Mouse (Mus musculus) lung, adult 18-20 months (tissue): ENCODE data around the gene Zdhhc19.
A peak's percentile ranks its signal among the peaks of the same experiment; 100 is the strongest.

Experiments
- DNase-seq, 2 experiments: peaks; one replicate each; pipeline ENCODE4 v3.0.0; 2022; ENCODE audit warnings: mixed read lengths in 2 of 2

The Zdhhc19 gene

DNA sequence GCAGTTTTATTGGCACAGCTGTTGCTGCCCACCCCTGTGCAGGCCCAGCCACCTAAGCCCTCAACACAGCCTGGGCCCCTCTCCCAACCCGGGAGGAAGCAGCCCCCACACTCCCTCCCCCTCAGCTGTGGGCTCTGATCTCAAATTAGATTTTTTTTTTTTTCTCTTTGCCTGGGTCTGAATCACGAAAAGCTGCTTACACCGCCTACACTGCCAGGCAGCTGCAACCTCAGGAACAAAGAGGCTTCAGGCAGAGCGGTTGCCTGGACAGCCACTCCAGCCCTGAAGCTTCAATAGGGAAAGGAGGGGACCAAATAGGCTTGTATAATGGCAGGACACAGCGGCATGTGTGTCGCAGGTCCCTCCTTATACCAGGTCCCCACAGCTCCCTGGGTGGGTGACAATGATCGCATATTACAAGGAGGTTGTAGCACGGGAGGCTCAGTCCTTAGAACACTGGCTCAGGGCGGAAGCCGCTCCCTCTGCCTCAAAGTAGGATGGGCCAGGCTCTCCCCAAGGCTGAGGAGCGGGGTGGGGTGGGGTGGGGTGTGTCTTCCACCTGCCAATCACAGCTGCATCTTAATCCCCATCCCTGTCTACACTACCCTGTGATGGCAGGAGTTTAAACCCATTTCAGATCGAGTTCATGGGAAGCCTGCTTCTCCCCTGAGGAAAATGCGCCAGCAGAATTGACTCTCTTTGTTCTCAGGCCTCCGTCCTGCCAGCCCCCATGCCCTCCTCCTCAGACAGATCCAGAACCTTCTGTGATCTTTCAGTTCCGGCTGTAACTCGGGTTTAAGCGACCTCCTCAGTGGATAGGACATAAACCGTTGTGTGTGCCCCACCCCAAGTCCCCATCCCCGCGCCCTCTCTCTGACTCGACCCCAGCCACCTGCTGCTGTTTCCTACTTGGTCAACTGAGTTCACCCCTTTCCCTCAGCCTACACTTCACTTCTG, 20.2 kb downstream of the Zdhhc19 start:
- no peak for DNase-seq

DNA sequence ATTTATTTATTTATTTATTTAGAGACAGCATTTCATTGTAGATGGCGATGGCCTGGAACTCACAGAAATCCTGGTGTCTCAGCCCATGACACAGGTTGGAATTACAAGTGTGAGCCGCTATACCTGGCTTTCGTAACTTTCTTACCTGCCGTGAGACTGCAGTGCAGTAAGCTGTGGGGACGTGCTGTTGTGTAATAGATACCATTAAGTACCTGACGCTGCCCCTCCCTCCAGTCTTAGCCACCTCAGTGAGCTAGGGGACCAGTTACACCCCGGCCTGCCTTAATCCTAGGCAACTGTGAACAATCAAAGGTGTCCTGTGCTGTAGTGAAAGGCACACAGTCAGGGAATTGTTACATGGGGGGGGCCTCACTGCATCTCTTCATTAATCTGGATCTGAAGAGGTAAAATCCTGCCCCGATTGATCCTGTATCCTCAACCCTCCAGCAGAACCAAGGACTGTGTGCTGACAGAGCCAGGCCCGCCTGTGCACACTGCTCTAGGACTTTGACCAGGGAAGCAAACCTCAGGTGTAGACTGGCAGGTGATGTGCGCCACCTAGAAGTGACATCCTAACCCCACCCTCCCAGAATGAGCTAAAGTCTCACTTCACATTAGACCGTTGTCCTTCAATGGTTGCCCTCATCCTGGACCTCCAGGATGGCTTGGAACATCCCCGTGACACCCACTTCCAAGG, 21.9 kb downstream of the Zdhhc19 start:
- DNase-seq, result peak; percentile 32 to 55

DNA sequence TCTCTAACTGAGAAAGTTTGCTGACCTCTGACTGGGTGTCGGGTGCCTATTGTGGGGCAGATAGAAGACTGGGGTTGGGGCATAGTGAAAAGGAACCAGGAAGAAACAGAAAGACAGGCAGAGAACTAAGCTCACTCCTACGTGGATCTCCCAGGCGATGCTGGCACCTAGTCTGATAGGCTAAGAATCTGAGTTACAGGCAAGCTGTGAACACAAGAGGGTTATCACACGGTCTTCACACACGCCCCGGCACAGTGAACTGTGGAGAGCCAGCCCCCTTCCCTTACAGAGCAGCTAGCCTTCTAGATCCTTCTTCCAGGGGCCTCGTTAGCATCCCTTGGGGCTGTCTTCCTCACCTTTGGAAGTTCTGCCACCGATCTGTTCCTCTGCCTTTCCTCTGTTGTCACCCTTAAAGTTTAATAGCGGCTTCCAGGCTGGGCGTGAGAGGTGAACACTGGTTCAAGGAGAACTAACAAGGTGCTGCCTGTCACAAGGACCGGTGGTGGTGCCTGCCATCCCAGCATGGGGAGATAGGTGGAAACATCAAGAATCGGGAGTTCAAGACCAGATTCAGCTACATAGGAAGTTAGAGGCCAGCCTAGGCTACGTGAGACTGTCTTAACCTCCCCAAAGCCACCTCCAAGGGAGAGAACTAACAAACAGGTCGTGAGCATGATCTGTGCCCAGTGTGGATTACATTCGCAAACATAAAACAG, 23.7 kb downstream of the Zdhhc19 start:
- DNase-seq, result no peak

DNA sequence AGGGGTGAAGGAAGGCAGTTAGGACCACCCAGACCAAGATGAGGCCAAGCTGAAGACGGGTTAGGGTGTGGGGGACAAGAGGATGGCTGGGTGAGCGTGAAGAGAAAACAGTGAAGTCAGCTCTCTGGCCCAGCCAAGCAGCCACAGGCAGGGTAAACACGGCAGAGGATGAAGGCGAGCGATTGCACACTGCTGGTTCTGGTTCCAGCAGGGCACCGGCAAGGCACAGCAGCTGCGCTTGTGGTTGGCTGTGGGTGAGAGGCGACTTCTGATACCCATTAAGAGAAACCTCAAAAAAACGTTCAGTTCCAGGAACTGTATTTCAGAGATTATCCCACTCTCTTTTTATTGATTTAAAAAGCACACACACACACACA, 24.3 kb downstream of the Zdhhc19 start:
- peak in 1 of 2 experiments; percentile 31 for DNase-seq

DNA sequence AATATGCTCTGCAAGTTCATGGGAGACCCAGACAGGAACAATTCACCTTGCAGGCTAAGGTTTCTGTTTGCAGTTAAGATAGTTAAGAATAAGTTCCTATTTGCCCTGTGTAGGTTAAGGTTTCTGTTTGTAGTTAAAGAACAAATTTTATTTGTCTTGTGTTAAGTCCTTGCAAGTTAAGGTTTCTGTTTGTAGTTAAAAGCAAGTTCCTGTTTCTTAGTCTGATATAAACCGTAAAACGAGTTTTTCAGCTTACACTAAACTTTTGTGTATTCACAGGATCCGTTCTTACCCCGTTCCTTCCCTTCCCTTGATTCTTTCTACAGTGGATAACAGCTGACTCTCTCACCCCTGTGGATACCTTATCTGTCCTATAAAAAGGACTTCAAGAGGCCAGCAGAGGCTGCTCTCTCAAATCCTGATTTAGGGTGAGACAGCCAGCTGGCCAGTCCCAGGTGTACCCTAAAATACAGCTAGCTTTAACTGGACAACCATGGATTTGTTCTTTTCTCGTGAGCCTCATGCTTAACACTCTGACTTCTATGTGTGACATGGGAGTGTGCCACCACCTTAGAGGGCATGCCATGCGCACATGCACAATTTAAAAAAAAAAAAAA, 26.6 kb downstream of the Zdhhc19 start:
- no peak for DNase-seq

DNA sequence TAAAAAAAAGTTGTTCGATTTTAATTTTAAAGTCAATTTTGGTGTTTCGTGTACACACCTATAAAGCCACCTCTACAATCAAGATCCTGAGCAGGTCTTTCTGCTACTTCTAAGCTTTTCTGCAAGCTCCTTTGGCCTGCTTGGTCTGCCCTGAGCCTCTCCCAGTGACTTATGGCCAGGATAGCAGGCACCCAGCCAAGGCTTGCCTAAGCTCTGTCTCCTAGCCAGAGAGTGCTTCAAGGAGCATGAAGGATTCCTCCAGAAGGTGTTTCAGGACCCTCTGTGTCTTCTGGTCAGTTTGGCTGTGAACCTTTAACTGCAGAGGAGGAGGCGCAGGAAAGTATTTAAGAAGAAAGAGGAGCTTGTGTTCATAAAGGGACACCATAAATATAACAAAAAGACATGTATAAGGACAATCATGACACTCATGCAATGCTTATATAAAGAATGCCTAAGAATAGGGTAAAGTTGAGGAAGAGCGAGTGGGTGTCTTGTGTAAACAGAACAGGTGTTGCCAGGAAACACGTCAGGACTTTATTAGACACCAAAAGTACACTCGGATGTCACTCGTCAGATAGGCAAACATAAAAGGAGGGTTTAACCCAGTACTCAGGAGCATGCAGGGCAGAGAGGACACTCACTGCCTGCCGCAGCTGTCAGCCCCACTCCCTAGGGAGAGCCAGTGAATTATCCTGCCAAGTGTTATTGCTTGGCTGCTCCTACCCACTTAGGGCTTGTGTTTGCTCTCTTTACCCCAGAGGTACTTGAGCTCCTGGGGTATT, 27.6 kb downstream of the Zdhhc19 start:
- peak; percentile 62 to 74 for DNase-seq

DNA sequence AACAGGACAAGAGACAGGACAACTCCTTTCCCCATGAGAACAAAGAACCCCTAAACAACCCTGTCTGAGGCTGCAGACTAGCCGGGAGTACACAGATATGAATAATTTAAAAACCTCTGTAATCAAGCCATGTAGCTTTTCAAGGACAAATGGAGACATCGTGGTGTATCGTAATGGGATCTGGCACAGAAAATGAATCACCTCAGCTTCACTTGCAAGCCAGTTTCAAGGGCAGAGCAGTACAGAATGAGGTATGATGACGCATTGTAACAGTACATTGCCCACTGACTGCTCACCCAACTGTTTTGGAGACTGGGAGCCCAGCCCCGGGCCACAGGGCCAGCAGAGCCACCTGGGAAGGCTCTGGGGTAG, 28.2 kb downstream of the Zdhhc19 start:
- DNase-seq, result no peak

DNA sequence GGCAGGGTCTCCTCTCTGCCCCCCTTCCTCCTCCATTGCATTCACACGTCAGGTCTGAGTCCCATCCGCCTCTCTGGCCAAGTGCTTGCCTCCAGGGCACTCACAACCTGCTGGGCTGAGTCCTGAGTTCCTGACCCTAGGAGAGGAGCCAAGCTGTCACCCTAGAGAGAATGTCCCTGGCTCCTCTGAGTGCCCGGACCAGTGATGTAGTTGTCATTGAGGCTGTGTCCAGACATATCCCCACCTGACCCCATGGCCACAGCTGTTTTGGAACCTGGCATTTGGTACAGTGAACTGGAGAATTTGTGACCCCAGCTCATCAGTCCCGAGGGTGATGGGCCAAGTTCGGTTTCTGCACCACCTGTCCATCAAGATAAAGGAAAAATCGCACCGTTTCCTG, 30.8 kb downstream of the Zdhhc19 start:
- DNase-seq, result no peak

DNA sequence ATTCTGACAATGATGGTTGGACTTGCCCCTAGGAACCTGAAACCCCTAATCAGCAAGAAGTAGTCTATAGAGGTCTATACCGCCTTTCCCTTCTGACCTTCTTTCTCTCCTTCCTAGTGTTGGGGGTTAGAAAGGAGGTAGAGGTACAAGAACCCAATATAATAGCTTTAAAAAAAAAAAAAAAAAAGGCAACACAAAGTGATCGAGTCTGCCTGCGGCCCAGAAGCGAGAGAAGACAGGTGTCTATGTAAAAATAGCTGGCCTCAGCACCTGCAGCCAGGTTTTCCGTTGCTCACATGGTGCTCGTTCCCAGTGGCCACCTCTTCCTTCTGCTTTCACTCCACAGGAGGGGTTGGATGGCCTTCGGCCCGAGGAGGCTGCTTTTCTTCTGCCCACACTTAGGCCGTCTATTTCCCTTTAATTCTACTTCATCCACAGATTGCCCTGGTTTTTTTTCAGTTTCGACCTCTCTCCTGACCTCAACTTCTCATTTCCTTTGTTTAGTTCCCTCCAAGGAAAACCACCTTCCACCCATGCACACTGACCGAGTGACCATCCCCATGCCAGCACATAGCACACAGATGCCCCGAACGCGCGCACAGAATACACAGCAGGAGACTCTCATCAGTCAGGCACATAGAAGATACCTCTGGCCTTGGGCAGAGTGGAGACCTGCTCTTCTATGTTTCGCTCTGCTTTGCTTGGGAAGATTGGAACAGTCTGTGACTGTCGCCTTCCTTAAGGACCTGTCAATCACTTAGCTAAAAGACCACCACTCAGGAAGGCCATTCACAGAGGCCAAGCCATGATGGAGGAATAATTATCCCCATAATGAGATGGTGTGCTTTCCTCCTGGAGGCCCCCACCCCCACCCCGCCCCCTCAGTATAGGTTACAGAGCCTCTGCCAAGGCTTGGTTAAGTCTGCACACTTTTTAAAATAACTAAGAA, 37.1 kb downstream of the Zdhhc19 start:
- no peak for DNase-seq

DNA sequence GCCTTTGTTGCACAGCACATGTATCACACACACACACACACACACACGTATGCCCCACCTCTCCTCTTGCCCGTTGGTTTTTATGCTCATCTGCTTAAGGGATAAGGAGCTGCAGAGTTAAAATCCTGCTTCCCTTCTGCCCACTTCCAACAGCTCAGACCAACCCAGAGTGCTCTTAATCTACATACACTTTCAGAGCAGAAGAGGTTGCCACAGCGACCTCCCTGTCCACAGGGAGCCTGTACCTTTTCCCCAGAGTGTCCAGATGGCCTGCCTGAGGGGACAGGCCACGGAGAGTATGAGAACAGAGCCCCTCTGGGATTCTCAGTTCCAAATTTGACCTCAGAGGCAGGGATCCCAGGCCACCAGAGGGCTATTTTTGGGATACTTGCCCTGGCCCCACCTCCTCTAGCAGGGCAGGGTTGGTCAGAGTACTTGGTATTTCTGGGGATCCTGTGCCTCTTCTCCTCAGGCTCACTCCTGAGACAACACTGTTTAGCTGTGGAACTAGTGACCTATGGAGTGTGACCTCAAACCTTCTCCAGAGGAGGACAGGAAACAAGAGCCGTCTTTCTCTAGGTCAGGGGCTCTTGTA, 39.2 kb downstream of the Zdhhc19 start:
- no peak for DNase-seq

DNA sequence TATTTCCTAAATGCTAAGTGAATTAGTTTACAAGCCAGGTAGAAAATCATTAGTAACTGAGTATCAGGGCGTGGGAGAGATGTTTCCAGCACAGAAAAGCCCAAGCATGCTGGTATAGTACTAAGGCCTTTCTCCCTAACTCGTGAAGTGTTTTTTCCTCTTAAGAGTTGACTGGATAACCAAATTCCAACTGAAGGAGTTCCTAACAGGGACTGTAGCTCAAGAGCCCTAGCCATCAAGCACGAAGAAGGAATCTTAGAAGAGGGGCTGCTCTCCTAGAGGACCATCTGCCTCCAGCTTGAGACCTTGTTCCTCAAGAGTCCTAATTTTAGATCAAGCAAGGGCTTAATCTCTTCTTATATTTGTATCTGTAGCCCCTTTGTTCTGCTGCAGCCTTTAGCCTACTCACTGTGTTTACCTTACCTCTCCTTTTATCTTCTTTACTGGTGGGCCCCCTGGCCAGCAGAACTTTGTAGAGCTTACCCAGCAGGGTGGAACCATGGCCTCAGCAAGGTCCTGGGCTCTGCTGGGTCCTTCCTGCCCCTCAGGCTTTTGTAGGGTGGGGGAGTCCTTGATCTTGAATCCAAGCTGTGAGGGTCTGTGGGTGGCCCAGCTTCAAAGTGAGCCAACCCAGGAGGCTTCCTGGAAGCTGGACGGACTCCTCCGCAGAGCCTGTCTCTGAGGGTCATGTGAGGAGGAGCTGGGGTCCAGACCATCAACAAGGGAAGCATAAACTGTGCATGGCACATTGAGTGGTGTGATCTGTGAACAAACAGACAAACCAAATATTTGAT, 42.0 kb downstream of the Zdhhc19 start:
- no peak for DNase-seq

DNA sequence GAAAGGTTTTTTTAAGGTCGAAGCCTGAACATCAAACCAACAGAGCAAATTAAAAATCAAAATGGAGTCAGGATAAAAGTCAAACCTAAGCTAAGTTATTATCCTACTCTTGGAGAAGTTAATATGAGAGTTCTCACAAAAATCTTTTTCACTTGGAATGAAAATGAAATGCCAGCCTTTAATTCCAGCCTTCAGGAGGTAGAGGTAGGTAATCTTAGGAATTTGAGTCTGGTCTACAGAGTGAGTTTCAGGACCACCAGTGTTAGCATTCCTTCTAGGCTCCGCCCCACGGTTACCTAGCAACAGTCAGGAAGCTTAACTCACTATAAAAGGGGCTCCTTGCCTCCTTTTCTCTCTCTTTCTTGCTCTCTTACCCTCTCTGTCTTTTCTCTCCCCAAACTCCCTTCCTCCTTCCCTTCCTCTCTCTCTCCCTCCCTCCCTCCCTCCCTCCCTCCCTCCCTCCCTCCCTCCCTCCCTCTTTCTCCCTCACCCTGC, 42.7 kb downstream of the Zdhhc19 start:
- no peak for DNase-seq

DNA sequence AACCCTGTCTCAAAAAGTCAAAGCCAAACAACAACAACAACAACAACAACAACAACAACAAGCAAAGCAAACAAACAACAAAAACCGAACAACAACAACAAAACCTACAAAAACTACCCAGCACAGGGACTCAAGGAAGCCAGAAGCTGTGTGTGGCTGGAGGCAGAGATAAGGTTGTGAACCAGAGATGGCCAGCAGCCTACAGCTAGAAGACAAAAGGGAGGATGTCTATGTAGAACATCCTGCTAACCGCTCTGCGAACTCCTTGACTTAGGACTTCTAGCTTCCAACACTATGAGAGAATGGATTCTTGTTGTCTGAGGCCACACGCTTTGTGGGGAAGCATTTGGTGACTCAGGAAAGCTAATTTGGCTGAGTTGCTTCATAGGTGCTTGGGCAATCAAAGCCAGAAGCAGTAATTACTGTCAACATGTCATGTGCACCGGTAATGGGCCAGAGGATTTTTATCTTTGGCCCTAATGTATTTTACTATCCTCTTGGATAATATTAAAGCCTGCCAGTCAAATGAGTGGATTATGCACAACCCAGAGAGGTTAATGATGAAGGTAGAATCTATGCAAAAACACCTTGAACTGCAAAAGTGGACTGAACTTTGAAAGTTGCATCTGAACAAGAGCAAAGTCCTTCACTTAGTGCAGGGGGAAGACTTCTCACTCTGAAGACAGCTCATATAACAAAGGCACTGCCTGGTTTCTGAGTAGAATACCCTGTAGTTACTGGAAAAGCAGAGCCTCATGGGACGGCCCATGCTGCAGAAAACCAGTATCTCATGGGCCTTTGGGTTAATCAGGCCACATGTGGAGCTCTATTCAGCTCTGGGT, 45.5 kb downstream of the Zdhhc19 start:
- no peak for DNase-seq

DNA sequence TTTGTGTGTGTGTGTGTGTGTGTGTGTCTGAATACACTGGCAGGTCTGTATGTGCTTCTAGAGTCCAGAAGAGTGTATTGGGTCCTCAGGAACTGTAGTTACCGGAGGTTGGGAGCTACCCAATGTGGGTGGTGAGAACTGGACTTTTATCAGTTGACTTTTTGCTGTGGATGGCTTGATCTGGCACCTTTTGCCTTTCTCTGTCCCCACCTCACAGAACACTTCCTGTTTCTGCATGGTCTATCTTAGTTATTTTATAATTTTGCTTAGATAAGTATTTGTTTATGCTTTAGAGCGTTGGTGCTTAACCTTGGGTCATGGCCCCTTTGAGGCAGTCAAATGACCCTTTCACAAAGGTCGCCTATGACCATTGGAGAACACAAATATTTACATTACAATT, 47.4 kb downstream of the Zdhhc19 start:
- no peak for DNase-seq

DNA sequence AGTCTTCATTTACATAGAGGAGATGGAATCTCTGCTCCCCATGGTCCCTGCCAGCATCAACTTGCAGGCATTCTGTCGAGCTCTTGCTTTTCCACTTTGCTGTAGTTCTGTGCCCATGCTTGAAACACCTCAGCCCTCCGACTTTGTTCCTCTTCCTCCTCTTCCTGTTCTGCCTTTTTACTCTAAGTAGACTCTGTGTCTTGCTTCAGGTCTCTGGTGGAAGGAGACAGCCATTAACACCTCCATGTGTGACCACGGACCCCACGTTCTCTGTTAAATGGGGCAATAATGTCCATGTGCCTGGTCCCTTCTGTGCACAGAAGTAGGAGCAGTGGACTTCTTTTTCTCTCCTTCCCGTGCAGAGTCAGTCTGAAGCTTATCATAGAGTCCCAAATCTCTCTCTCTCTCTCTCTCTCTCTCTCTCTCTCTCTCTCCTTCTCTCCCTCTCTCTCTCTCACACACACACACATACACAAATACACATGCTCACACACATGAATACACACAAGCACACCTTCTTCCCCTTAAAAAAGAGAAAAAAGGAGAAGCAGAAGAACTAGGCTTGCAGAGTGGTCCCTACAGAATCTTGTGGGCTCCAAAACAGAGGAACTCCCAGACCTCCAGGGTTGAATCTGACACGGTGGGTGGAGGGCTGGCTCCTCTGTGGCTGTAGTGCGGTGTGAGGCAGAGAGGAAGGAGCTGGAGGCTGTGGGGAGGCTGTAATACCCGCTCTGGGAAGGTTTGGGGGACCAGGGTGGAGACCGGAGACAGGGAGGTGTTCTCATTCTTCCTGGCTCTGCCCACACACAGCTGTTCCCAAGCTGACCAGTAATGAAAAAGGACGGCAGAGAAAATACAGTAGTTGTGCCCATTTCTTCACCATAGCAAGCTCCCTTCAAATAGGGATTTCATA, 51.3 kb downstream of the Zdhhc19 start:
- no peak for DNase-seq

DNA sequence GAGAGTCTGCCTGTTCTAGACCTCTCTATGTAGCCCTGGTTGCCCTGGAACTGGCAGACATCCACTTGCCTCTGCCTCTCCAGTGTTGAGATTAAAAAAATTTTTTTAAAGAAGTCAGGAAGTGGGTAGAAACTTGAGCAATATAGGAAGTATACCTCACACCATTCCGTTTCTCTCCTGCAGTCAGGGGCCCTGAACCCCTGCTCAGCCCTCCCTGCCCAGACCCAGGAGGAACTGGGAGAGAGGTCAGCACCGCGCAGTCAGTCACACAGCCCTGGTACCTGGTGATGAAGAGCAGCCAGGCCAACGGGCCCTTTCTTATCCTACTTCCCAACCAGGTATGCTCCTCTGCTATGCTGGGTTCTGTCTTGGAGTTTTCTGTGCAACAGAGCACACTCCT, 54.0 kb downstream of the Zdhhc19 start:
- no peak for DNase-seq

DNA sequence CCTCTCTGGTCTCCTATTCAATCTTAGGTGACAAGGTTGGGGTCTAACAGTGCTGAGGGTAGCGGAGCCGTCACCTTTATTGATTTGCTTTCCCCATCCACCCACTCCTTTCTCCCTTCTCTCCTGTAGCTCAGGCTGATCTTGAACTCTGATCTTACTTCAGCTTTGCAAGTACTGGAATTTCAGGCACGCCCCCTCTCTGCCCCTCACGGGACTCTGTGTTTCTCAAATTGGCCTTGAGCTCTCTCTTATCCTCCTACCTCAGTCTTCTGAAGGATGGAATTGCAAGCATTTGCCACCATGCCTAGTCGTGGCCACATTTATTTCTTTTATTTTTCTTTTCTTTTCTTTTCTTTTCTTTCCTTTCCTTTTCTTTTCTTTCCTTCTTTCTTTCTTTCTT, 54.4 kb downstream of the Zdhhc19 start:
- DNase-seq, result no peak

DNA sequence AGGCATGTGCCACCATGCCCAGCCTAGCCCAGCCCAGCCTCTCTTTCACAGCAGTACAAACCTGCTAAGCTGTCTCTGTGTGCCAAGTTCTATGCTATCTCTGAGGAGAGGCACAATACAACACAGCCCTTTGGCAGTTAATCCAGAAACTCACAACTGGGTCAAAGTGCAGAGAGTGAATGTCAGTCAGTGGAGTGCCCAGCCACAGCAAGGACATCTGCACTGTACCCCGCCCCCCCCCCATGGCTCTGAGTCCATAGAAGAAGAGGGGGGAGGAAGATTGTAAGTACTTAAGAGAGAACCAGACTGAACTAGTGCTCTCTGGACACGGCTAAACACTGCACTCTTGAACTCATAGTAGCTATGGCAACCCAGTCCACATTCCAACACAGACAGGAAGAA, 55.3 kb downstream of the Zdhhc19 start:
- DNase-seq, result peak; percentile 24 to 43
